Mouse (Mus musculus) thymus, postnatal 4 days (tissue): ENCODE results near the gene Mad2l1.

ENCODE experiments used
- DNase-seq: peaks from one replicate; pipeline ENCODE4 v3.0.0; 2021

Gene Mad2l1

DNA sequence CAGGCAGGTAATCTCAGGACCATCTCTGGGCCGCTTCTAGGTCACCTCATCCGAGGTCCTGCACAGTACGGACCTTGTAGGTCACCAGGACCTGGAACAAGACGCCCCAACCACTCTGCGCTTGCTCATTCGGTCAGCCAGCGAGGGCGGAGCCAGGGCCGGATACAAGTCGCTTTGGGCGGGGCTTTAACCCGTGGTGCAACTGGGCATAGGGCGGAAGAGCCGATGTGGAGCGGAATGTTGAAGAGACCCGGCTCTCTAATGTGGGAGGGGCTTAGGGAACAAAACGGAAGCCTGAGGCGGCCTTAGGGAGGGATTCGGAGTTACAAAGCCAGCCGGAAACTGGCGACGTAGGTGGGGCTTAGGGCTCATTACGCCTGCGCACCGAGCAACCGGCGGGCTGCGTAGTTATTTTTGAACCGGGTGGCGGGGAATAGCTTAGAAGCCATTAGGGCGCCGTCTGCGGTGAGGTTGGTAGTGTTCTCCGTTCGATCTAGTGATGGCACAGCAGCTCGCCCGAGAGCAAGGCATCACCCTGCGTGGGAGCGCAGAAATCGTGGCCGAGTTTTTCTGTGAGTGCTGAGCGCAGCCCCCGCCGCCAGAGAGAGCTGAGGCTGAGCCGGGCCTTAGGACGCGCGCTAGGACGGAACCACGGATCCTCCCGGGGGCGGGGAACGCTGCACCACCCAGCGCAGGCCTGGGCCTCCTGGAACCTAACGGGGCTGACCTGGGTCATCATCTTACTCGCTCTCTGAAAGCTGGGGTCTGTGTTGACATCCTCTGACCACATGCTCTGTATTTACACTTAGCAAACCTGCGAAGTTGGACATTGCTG, at the start of gene Mad2l1:
TSS of gene Mad2l1 (plus strand) at position 363 of the 835 bp plus-strand sequence.
- DNase-seq, result peak; percentile 98

DNA sequence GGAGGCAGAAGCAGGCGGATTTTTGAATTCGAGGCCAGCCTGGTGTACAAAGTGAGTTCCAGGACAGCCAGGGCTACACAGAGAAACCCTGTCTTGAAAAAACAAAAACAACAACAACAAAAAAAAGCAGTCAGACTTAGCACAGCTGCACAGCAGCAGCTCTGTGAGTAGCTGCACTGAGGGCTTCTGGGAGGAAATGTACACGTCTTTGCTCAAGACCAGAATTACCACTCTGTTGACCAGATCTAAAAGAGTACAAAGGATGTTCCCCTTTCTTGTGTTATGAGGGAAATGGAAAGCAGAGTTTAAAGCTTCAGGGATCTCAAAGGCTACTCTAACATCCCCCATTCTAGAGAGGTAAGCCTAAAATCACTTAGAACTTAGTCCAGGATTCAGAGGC, 41.5 kb upstream of the Mad2l1 start:
- no peak for DNase-seq

DNA sequence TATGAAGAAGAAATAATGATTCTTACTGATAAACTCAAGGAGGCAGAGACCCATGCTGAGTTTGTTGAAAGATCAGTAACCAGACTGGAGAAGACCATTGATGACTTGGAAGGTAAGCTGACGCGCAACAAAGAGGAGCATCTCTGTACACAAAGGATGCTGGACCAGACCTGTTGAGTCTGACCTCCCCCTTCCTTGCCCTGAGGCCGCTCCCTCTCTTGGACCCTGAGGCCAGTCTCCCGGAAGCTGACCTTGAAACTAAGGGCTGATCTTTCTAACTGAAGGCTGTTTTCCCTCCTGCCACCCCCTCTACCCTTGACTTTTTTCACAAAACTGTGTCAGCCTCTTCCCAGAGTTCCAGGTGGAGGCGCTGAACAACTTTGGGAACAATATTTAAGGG, 18.8 kb upstream of the Mad2l1 start:
- no peak for DNase-seq

DNA sequence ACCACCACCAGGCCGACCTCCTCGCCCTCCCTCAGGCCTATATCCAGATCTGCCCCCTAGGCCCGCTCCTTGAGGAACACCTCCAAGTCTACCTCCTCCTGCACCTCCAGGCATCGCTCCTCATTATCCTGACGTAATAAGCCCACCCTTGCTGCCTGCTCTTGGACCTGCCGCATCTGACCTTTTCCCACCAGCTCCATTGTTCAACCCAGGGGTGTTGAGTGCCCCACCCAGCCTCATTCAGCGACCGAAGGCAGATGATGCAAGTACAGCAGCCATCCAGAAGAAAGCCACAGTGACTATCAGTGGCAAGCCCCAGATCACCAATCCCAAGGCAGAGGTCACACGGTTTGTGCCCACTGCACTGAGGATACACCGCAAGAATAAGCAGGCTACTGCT, 6.8 kb upstream of the Mad2l1 start:
- DNase-seq, result no peak

DNA sequence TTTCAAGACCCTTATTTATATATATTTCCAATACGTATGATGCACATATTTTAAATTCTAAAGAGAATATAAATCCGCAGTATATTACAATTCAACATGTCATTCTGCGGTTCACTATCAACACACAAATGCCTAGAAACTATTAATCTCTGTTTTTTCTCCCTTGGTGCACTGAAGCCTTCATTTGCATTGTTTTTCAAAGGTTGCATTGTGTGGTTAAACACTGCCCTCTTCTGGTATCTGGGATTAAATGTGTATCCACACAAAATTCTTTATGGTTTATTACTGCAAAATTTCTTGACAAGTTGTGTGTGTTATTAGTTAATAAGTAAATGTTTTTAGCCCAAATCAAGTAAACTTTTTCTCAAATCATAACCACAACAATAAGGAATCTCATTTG, 1.9 kb upstream of the Mad2l1 start:
- DNase-seq, result no peak

DNA sequence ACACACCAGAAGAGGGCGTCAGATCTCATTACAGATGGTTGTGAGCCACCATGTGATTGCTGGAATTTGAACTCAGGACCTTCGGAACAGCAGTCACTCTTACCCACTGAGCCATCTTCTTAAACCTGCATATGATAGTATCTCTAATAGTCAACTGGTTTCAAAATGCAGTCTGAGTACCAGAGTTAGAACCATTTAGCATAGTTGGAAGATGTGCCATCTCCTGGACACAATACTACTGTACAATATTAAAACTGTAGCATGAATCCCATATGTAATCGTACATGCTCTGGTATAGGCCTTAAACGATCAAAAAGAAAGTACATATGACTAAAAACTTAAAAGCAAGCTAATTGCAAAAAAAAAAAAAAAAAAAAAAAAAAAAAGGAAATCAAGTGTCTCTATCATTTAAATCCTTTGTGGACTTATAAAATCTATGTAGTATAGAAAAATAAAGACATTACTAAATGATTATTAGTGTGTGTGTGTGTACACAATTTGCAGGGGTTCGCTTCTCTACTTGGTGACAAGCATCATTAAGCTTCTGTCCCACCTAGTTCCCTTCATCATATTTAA, 736 bp upstream of the Mad2l1 start:
- DNase-seq, result no peak

DNA sequence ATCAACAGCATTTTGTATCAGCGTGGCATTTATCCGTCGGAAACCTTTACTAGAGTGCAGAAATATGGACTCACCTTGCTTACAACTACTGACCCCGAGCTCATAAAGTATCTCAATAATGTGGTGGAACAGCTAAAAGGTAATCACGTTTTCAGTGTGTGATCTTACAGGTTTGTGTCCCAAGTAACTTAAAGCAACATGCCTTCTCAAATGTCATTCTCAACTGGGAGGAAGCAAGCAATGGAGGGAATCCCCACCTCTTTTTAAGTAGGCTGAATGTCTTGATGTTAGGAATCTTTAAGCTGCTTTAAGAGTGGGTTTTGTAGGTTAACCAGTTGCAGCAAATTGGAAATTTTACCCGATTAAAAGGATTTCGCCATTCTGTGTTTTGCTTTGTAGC, 776 bp downstream of the Mad2l1 start:
- no peak for DNase-seq

DNA sequence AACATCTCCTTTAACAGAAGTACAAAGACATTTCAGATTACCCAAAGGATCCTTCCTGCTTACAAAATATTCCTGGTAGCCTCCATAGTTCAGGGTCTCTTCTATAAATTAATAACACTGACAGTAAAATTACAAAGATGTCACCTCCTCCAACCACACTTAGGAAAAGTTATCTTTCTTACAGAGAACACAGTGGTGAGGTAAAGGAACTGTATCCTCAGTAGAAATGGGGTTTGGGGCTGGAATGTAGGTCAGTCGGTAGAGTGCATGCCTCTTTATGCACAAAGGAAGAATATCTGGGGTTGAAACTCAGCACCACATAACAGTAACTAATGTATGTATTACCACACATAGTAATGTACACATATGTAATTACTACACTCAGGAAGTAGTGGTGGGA, 24.8 kb downstream of the Mad2l1 start, which contains the start of gene Vmn1r32:
TSS of gene Vmn1r32 (minus strand) at position 101 of the 400 bp plus-strand sequence.
- DNase-seq, result no peak

DNA sequence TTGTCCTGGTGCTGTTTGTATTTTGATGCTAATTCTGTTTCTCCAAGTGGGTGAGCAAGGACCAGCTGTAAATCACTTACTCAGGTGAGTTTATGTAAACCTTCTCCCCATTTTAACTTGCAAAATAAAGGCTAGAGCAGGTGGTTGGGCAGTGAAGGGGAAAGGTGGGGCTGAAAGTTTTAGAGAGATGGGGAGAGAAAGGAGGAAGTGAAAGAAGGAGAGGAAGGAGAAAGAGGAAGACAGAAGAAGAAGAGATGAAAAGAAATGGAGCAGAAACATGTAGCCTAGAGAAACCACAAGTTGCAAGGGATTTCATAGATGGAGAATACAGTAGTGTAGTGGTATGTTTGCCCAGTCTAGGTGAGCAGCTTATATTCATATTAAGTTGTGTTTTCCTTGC, 60.6 kb downstream of the Mad2l1 start:
- DNase-seq, result no peak
